Mouse (Mus musculus): ENCODE data around the gene Ccr7.

Ccr7 gene

DNA sequence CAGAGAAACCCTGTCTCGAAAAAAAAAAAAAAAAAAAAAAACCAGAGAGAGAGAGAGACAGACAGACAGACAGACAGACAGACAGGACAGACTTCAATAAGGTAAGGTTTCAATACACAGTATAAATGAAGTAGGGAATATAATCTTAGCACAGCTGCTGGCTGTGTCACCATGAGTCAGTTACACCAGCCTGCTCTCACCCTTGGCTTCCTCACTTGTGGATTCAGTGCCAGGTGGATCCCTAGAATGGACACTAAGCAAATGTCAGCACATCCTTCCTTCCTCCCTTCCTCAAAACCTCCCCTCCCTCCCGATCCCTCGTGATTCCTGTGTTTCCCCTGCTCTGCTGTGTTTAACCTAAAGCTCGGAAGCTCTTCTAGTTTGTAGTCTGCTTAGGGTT is 17.5 kb downstream of the Ccr7 start:
- DNase-seq (ENCODE audit: low spot score in 2 of 2), result no peak

DNA sequence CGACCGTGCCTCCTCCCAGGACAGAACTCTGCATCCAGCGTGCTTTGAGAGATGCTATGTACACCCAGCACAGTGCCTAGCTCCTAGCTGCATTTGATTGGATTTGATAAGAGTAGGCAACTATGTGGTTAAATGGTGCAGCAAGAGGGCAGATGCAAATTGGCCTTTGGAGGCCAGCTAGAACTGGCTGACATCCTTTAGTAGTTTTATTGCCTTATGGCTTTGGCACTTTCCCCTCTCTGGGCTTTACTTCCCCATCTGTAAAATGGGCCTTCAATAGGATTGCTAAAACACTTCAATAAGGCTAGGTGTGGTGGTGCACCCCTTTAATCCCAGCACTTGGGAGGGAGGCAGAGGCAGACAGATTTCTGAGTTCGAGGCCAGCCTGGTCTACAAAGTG is 17.9 kb downstream of the Ccr7 start:
- no peak for DNase-seq (ENCODE audit: low spot score in 2 of 2)

DNA sequence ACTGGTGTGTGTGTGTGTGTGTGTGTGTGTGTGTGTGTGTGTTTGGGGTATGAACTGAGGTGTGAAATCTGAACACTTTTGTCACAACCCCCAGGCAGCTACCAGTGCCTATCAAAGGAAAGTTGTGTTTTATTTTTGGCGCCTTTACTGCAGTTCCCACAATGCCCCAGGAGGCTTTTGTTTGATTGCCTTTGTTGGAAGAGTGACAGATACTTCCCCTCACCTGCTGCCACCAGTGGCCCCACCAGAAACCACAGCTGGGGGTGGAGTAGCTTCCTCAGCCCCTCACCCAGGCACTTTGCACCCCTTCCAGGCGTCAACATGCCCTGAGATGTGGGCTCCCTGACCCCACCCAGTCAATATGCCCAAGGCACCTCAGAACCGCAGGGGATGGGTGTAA is 18.5 kb downstream of the Ccr7 start:
- no peak for DNase-seq (ENCODE audit: low spot score in 2 of 2)

DNA sequence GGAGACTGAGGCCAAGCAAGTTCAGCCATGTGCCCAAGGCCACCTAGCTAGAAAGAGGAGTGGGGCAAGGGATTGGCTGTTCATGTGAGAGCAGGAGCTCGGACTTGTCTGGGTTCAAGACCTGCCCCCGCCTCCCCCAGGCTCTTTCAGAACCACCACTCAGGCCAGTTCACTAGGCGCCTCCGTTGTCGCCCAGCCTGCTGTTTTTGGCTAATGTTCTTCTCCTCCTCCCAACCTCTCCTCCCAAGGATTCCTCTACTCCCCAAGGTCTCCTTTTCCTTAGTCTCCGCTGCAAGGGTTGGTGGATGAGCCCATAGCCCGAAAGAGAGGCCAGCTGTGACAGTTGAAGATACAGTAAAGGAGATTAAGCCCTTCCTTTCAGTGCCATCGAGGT is 19.8 kb downstream of the Ccr7 start:
- DNase-seq (ENCODE audit: low spot score in 2 of 2), result no peak

DNA sequence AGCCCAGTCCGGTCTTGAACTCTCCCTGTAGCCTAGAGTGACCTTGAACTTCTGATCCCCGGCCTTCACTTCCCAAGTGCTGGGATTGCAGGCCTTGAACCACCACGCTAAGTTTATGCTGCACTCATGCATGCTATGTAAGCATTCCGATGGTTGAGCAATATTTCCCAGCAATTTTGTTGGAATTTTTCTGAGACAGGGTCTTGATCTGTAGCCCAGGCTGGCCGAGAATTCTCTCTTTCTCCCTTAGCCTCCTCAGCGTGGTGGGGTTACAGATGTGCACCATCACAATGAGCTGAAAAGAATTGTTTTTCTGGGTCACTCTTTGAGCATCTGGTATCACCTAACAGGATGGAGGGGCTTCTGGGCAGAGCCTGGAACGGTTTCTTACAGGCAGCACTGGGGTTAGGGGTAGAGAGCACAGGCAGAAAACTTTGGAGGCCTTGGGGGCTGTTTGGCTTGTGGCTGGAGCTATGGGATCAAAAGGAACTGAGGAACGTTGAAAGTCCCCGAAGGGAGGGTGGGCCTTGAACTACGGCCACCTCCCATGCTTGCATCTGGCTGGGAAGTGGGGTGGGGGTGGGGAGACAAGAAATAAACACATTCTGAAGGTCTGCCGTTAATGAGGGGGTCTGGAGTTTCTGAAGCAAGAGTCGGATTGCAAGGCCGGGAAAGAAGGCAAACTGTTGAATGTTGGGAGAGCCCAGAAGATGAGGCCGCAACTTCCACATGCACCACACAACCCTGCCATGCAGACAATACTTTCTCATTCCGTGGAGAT is 20.4 kb downstream of the Ccr7 start:
- DNase-seq (ENCODE audit: low spot score in 2 of 2), result no peak

DNA sequence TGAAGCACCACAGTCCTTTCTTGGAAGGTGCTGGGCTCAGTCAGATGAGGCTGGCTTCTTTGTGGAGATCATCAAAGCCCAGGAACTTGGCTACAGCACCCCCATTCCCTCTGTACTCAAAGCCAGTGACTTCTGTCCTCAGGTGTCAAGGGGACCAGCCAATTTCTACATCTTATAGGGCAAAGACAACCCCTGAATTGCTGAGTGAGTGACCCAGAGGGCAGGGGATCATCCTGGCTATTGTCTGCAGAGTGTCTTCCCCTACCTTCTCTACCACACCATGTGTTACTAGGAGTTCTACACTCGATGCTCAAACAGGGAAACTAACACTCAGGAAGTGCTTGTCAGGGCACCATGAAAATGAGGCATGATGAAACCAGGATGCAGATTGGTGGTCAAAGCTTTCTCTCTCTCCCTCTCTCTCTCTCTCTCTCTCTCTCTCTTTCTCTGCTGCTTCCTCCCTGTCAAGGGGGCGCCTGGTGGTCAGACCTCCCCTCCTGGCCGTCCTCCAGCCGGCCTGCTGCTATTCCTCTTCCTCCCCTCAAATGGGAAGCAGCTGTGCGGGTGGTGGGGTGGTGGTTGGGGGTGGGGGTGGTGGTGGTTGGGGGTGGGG is 21.5 kb downstream of the Ccr7 start:
- no peak for DNase-seq (ENCODE audit: low spot score in 2 of 2)

DNA sequence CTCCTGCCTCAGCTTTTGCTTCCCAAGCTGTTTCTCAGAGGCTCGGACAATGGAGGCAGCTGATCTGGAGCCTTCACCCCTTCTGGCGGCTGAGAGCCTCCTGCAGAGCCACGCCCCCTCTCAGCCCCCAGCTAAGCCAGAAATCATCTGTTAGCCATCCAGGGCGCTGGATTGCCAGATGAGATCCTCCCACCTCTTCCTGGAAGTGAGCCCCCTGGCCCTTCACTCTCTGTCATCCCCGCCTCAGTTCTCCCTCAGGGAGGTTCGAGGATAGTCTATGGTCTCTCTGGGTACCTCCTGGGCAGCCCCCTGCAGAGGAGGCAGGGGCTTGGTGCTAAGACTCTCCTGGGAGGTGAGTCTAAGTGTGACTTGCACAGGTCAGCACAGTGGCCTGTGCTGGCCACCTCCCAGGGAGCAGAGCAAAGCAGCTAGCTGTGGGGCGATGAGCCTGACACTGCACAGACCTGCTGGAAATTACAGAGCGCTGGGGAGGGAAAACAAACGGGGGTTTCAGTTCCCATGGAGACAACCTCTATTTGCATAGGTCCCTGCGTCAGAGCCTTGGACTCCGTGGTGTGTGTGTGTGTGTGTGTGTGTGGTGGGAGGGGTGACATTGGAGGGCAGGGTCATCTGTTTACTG is 22.7 kb downstream of the Ccr7 start:
- DNase-seq (ENCODE audit: low spot score in 2 of 2), result peak; percentile 57 to 69

DNA sequence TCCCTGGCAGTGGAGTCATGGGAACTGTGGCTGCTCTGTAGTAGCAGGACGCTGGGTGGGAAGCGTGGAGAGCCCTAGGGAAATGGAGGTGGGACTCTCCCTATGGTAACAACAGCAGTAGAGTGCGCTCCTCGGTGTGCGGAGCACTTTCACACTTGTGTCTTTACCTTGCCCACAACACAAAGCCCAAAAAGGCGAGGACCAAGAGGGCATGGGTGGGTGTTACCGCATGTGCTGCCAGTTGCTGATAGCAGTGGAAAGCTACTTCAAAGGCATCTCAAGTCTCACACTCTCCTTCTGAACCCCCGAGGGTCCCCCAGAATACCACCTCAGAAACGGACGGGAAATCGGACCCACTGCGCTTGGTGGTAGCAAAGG is 23.4 kb downstream of the Ccr7 start:
- DNase-seq (ENCODE audit: low spot score in 2 of 2), result no peak

DNA sequence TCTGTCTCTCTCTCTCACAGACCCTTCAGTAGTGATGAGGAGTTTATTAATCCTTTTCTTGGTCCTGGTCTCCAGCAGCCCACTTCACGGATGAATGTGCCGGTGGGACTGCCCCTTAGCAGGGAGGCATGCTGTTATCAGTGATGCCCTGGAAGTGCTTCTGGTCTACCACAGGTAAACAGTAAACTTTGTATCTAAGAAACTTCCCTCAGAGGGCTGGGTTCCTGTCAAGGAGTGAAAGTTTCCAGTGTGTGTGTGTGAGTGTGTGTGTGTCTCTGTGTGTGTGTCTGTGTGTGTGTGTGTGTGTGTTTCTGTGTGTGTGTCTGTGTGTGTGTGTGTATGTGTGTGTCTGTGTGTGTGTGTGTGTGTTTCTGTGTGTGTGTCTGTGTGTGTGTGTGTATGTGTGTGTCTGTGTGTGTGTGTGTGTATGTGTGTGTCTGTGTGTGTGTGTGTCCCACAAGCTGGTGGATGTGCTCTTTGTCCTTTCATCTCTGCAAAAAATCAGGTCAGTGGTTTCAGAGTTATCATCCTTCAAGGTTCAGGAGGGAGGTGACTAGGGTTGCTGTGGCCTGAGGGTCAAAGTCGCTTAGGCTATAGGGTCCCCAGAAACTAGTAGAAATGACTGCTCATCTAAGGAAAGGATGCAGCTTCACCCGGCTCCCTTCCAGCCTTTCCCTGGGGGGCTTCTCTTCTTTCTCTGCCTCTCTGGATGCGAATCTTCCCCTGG is 24.0 kb downstream of the Ccr7 start:
- DNase-seq (ENCODE audit: low spot score in 2 of 2), result no peak

DNA sequence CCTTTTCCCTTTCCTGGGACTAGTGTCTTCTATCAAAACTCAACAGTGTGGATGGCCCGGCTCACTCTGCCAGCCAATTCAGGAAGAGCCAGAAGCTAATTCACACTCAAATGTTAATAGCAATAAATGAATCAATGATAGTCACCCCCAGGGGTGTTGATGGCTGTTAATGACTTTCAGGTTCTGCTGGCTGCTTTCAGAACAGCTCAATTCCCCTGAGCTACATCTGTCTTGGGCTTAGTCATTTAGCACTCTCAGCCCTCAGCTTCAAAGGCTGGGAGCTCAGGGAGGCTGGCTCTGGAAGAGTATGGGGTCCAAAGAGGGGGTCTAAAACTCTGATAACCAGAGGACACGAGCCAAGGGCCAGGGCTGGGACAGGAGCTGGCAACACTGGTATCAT is 25.6 kb downstream of the Ccr7 start:
- no peak for DNase-seq (ENCODE audit: low spot score in 2 of 2)

DNA sequence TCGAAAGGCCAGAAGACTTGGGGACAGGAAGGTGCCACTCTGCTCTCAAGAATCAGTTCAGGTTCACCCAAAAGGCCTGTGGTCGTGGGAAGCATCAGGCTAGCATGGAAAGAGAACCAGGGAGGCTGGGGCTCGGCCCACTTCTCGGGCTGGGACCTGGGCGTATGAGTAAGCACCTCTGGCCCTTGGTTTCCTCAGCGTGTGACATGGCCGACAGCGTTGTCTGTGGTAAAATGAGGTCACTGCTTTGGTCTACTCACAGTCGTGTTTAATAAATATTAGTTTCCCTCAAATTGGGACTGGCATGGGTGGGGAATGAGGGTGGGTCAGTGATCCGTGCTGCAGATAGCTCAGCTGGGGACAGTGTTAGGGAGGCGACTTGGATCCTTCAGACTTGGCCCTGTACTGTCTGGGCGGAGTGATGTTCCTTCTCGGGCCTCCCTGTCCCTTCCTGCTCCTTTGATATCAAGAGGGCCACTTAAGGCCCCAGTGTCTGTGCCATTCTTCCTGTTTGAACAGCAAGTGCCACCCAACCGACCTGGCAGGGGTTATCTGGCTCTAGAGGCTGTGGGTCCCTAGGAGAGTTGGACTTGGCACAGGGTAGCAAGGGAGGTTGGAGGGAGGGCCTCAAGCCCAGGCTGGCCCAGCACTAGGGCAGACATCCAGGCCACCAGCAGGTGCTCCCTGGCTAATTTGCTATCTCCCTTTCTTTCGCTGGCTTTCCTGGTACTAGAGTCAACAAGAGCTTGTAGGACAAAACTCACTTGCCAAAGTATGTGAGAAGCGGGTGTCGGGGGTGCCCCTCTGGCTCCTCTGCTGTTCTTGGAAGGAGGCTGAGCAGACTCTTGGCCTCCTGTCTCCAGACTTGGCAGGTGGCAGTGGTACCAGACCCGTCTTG is 26.8 kb downstream of the Ccr7 start:
- DNase-seq (ENCODE audit: low spot score in 2 of 2), result no peak

DNA sequence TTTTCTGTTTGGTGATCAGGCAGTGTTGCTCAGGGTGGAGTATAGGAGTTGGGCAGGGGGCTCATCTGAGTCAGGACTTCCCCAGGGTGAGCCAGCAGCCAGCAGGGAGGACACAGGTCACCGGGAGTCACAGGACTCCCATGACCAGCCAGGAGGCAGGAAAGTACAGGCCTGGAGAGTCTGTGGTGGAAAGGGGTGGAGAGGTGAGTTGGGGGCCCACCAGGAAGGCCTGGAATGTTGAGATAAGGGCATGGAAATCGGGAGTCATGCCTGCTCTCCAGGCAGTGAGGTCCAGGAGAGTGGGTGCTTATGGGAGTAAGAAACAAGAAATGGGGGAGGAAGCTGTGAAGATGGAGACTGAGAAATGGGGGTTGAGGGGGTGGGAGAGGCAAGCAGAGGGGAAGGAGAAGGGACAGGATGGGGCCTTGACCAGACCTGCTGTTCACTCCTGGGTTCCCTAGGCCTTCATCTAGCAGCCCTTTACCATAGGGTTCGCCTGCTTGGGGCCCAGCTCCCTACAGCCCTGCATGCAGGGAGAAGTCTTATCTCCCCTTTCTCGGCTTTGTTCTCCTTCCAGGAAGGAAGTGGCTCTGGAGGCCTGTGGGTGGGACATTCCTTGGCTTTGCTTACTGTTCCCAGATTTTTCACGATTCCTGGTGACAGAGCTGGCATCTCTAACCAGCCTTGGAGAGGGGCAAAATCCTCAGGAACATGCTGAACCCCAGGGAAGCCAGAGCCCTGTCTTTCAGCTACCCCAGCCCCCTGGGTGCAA is 28.2 kb downstream of the Ccr7 start:
- peak in 1 of 2 experiments; percentile 57 for DNase-seq (ENCODE audit: low spot score in 2 of 2)

DNA sequence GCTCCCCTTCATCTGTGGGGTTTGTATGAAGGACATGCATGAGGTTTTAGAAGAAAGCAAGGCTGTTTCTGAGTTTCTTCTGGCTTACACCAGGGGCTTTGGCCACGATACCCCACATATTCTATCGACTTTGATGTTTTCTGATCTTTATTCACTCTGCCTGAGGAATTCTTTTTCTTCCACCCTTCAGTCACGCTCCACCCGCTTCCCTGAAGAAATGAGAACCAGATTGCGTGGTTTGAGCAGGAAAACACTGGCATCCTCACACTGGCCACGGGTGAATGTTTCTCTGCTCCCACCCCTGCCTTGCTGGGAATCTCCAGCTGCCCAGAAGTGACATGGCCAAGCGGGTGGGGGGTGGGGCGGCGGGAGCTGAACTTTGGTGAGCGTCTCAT is 30.2 kb downstream of the Ccr7 start:
- DNase-seq (ENCODE audit: low spot score in 2 of 2), result no peak

DNA sequence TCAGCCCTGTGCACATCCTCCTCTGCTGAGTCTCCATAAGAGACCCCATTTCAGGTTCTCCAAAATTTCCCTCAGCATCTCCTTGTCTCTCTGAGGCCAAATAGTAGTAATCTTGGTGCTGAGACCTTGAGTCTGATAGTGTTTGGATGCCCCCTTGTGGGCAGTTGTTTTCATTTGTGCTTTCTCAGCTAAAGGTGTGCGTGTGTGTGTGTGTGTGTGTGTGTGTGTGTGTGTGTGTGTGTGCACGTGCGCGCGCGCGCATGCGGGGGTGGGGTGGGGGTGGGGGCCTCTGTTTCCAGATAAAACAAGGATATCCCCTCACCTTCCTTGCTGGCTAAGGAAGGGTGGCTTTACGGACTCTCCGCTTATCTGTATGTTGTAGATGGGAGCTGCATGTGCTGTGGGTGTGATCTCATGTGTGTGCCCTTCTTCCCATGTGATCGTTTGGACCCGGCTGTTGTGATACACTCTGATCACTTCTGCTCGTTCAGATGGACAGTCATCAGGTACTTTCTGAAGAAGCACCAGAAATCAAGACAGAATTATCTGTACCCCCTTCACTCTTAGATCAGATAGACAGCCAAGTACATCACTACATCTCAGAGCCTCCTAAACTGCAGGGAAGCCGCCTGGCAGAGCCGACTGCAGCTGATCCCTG is 30.8 kb downstream of the Ccr7 start:
- peak in 1 of 2 experiments; percentile 57 for DNase-seq (ENCODE audit: low spot score in 2 of 2)

DNA sequence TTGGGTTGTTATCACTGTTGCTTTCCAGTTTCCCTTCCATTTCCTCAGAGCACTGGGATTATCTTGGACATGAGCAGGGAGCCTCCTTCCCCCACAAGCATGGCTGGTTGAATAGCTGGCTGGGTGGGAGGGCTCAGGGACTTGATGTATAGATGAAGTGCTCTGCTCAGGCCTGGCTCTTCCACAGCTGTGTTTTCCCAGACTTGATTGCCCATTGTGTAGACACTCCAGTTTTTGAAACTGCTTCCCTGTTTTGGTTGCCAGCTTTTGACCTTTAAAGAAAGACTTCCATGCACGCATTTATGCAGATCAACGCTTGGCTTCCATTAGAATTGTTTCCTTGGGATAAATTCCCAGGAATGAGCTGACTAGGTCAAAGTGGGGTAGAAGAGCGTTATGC is 32.2 kb downstream of the Ccr7 start:
- DNase-seq (ENCODE audit: low spot score in 2 of 2), result no peak

DNA sequence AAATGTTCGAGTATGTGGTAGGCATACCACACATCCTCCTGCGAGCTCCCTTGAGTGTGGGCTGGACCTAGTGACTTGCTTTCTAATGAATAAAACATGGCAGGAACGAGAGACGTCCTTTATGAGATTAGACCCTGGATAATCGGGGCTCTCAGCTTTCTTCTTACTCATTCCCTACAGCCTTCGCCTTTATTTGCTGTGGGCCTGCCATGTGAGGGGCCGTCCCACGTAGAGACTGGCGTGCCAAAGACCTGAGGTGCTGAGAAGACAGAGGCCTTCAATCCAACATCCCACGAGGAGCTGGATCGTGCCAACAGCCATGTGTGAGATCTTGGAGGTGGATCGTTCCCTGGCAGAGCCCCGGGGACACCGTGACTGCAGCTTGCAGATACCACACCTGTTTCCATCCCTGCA is 33.7 kb downstream of the Ccr7 start:
- DNase-seq (ENCODE audit: low spot score in 2 of 2), result no peak

DNA sequence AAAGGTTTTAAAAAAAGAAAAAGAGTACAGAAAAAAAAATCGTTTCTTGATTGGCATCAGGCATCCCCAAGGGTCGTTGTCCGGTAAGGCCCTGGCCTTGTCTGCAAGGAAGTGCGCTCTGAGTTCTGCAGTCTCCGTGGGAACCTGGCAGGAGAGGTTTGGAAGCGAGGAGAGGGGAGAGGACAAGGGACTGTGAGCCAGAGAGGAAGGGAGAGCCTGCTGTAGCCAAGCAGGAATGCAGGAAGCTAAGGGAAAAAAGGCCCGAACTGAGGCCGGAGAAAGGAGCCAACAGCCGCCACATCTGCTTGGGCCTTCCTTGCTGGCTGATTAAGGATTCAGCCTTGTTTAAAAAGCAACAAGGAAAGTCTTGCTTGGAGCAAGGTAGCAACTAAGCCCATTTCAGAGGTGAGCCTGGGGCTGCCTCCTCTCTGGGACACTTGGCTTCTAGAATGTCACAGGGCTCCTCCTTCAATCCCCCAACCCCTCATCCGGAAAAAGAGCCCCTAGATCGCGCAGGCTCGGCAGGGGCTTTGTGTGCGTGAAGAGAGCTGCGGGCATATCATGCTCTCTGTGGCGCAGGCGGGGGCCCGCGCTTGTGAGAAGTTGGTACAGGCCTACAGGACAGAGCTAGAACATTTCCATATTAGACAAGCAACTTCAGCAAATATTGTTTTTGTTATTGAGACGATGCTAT is 34.2 kb downstream of the Ccr7 start:
- peak; percentile 61 to 68 for DNase-seq (ENCODE audit: low spot score in 2 of 2)

DNA sequence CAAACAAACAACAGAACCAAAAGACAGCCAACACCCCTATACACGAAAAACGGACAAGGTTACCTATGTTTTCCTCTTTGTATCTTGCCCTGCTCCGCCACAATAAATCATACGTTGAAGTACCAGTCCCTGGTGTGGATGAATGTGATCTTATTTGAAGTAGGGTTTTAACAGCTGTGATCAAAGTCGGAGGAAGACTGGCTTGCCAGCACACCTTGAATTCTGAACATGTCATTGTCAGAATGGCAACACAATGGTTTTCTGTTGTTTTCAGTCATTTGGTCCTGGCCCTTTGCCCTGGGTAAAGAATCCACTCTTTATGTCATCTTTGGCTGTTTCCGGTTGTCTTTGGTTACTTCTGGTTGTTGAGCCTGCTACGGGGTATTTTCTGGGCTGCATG is 35.9 kb downstream of the Ccr7 start:
- DNase-seq (ENCODE audit: low spot score in 2 of 2), result no peak

DNA sequence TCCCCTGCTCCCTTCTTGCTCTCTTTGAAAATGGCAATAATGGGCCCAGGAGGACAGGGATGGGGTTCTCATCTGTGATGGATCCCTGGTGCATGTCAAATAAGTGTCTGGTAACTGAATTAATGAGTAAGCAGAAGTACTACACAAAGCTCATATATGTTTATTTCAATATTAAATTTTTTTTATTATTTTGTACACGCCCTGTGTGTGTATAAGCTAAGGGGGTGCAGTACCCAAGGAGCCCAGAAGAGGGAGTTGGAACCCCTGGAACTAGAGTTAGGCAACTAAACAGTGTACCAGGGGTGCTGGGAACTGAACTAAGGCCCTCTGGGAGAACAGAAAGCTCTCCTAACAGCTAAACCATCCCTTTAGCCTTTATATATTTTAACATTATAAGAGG is 36.5 kb downstream of the Ccr7 start:
- DNase-seq (ENCODE audit: low spot score in 2 of 2), result no peak

DNA sequence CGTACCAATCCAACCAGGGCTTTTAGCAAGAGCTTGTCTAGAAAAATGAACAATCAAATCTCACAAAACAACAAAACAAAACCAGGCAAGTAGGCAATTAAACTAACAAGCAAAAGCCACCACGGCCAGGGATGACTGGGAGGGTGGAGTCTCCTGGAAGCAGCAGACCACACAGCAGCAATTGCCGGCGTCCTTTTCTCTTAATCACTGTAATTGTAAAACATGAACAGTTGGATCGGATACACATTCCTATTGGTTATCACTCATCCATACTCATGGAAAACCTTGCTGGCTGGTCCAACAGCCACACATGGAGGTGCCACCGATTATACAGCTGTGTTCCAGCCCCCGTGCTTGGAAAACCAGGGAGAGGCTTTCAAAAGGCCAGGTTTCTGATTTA is 37.0 kb downstream of the Ccr7 start:
- no peak for DNase-seq (ENCODE audit: low spot score in 2 of 2)

All from heart, adult 9 months (tissue).